Mouse (Mus musculus) heart, embryonic 11.5 days (tissue): ENCODE measurements at regions not wholly inside any gene's neighbourhood (a gene's known extent, or its start where the extent isn't known, plus 50 kb on each side); places are given as distances from the start of the nearest gene placed in this dataset.

Experiments
- ATAC-seq: fragments of 200-750 bp; cut with Nextera tagmentation; replicated peaks from 2 replicates; pipeline ENCODE4 v1.8.0; 2017; ENCODE audit warnings: moderate library complexity; ENCODE audit not compliant: insufficient number of reproducible peaks, low FRiP score, low TSS enrichment
- H3K27ac ChIP-seq: fragments of 300-500 bp; sonication (generic); 2 replicates; pipeline ENCODE4 v1.5.1; 2014; ENCODE audit warnings: mild to moderate bottlenecking, low read depth, low read length
- H3K27me3 ChIP-seq: fragments of 300-500 bp; sonication (generic); 2 replicates; pipeline ENCODE4 v1.6.1; 2014; ENCODE audit warnings: mild to moderate bottlenecking, low read length, mixed read lengths; ENCODE audit not compliant: control insufficient read depth, insufficient read depth
- H3K36me3 ChIP-seq: fragments of 300-500 bp; sonication (generic); 2 replicates; pipeline ENCODE4 v1.6.1; 2014; ENCODE audit warnings: mild to moderate bottlenecking, low read length, moderate library complexity, mixed read lengths; ENCODE audit not compliant: control insufficient read depth, insufficient read depth
- H3K4me1 ChIP-seq: fragments of 300-500 bp; sonication (generic); 2 replicates; pipeline ENCODE4 v1.6.1; 2014; ENCODE audit warnings: low read length; ENCODE audit not compliant: control insufficient read depth, insufficient read depth
- H3K4me2 ChIP-seq: fragments of 300-500 bp; sonication (generic); 2 replicates; pipeline ENCODE4 v1.6.1; 2014; ENCODE audit warnings: mild to moderate bottlenecking, moderate library complexity
- H3K4me3 ChIP-seq: fragments of 300-500 bp; sonication (generic); 2 replicates; pipeline ENCODE4 v1.5.1; 2014; ENCODE audit warnings: low read depth, low read length
- H3K9ac ChIP-seq: fragments of 300-500 bp; sonication (generic); 2 replicates; pipeline ENCODE4 v1.6.1; 2014; ENCODE audit warnings: mild to moderate bottlenecking, low read depth, low read length, moderate library complexity
- H3K9me3 ChIP-seq: fragments of 300-500 bp; sonication (generic); replicated peaks from 2 replicates; pipeline ENCODE4 v1.6.1; 2016; ENCODE audit warnings: low read length; ENCODE audit not compliant: control insufficient read depth
- WGBS: fragments of 180-500 bp; shearing (Covaris S2); extraction: QIAGEN DNeasy Blood & Tissue Kit; methylation state at CpG from one replicate; pipeline ENCODE4 v1.1.7; 2014; ENCODE audit not compliant: insufficient replicate concordance; 5-methylcytosine and 5-hydroxymethylcytosine counted together

DNA sequence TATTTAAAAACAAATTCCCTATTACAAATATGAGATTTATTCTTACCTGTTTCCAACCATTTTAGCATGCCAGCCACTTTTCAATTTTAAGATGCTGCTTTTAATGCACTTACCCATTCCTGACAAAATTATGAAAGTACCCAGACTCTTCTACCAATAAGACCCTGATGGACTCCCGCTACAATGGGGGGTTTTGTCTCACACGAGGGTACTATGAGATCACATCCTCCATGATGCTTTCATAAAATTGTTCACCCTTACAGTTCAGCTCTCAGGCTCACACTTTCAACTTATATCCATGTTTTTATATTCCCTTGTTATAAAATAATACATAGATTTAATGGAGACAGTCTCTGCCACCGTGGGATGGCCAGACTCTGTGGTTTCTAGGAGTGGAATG, 68.1 kb upstream of the Adamts18 start:
- 75% methylated on average over 3 of the region's 3 CpGs for WGBS
- H3K4me3 ChIP-seq: no peak overlapping the region
- H3K4me1 ChIP-seq: no peaks in the 10 kb centered on the region
- no peaks in the 10 kb centered on the region for H3K9me3 ChIP-seq
- no peak for ATAC-seq
- H3K27ac ChIP-seq: no peak overlapping the region
- H3K36me3 ChIP-seq: no peaks in the 10 kb centered on the region
- no peak overlapping the region for H3K9ac ChIP-seq
- no peak overlapping the region for H3K4me2 ChIP-seq
- H3K27me3 ChIP-seq: no peaks in the 10 kb centered on the region

DNA sequence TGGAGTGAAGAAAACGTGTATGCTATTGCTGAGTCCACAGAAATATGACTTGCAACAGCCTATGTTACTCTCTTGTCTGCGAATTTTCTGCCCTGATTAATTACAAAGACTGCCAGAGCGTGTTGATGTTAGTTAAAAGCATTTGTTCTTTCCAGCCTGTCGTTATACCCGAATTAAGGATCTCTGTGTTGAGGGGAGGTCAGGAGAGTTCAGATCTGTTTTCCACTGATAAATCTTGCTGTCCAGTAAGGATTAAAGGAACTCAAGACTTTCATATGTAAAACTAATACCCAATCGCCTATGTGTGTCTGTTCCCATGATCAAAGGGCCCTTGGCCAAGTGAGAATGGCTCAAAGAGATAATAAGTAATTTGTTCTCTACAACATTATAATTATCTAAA, 68.7 kb upstream of the Adamts18 start:
- Histone ChIP-seq H3K4me3 (no peak overlapping the region), H3K9me3 (no peaks in the 10 kb centered on the region), H3K4me1 (no peaks in the 10 kb centered on the region), H3K4me2 (no peak overlapping the region), H3K27ac (no peak overlapping the region), H3K9ac (no peak overlapping the region), H3K36me3 (no peaks in the 10 kb centered on the region), H3K27me3 (no peaks in the 10 kb centered on the region)
- ATAC-seq: no peak
- 49% methylated on average over 6 of the region's 6 CpGs for WGBS

DNA sequence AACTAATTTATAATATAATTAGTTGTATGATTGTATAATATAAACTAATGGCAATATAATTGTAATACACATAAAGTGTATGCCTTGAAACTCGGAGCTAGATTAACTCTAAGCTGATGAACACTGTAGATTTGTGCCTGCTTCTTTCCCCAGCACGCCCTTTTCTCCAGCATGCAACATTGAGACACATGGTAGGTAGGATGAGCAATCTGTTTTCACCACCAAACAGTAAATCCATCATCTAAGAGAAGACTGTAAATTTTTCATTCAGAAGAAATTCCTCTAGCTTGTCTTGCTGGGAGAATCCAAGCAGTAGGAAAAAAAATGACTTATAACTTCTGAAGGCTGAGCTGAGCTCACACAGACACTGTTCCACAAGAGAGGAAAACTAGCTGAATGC, 71.8 kb upstream of the Adamts18 start:
- Histone ChIP-seq H3K36me3 (no peaks in the 10 kb centered on the region), H3K4me1 (no peaks in the 10 kb centered on the region), H3K4me3 (no peak overlapping the region), H3K9ac (no peak overlapping the region), H3K9me3 (no peaks in the 10 kb centered on the region), H3K27me3 (no peaks in the 10 kb centered on the region), H3K4me2 (no peak overlapping the region), H3K27ac (no peak overlapping the region)
- no peak for ATAC-seq
- 63% methylated on average over 2 of the region's 2 CpGs for WGBS

DNA sequence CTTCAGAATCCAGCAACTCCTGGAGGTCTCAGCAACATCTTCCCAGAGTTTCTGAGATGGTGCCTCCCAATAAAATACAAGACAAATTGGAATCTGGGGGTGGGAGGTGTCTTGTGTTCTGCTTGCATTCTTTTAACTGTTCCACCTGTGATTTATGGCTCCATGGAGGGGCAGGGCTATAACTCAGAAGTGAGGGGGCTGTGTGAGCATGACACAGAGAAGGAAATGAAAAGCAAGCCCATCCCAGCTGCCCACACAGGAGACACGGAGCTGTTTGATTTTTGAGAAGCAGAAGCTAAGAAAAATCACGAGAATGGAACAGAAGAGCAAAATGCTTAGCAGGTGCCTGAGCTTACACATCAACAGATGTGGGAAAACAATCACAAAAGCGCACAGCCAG, 74.8 kb upstream of the Adamts18 start:
- H3K9ac ChIP-seq: no peak overlapping the region
- H3K9me3 ChIP-seq: no peaks in the 10 kb centered on the region
- no peak overlapping the region for H3K4me2 ChIP-seq
- no peak for ATAC-seq
- H3K4me3 ChIP-seq: no peak overlapping the region
- 52% methylated on average over 3 of the region's 3 CpGs for WGBS
- no peaks in the 10 kb centered on the region for H3K36me3 ChIP-seq
- no peaks in the 10 kb centered on the region for H3K4me1 ChIP-seq
- no peak overlapping the region for H3K27ac ChIP-seq
- H3K27me3 ChIP-seq: no peaks in the 10 kb centered on the region

DNA sequence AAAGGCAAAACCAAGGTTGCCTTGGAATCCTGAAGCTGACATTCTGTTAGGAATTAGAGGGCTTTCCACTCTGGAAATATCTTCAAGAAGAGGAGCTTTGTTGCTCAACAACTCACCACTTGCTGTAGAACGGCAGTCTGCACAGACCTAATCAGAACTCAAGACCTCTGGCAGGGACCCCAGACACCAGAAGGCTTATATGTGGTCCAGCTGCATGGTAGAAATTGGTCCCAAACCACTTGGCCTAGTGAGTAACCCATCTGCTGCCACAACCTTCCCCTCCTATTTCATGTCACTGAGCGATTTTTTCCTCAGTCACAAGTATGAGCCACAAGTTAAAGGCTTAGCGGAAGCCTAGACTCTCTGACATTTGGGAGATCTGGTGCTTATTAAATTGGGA, 105.2 kb upstream of the Adamts18 start:
- Histone ChIP-seq H3K27me3 (no peaks in the 10 kb centered on the region), H3K9ac (no peak overlapping the region), H3K4me2 (no peak overlapping the region), H3K4me3 (no peak overlapping the region), H3K27ac (no peak overlapping the region), H3K9me3 (no peaks in the 10 kb centered on the region), H3K36me3 (no peaks in the 10 kb centered on the region), H3K4me1 (no peaks in the 10 kb centered on the region)
- ATAC-seq: no peak
- WGBS: 83% methylated on average over 3 of the region's 3 CpGs

DNA sequence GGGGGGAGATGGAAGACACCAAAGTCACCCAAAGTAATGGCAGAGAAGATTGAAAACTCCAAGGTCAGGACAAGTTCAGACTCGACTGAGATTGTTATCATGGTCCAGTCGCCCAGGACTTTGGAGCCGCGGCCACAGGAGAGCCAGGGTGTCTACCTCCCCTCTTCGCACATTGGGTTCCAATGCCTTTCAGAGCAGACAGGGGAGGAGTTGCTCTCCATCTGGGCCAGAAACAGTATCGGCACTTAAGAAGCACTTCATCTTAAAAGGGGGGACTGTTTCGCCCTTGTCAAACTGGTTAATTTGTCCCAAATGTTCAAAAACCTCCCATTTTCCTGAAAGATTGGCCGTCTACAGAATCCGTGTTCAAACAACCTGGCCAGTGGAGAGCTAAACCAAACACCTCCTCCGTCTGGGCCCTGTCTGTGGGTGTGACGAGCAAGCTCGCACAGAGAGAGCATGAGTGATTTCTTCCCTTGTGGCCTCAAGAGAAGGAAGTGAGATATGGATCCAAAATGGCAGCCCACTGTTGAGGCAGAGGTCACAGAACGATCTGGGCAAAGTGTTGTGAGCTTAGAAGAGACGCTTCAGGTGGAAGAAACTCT, 108.0 kb upstream of the Adamts18 start:
- Histone ChIP-seq H3K4me1 (no peaks in the 10 kb centered on the region), H3K4me2 (no peak overlapping the region), H3K27ac (no peak overlapping the region), H3K27me3 (no peaks in the 10 kb centered on the region), H3K9ac (no peak overlapping the region), H3K4me3 (no peak overlapping the region), H3K36me3 (no peaks in the 10 kb centered on the region), H3K9me3 (no peaks in the 10 kb centered on the region)
- ATAC-seq: no peak
- 72% methylated on average over 14 of the region's 14 CpGs for WGBS

DNA sequence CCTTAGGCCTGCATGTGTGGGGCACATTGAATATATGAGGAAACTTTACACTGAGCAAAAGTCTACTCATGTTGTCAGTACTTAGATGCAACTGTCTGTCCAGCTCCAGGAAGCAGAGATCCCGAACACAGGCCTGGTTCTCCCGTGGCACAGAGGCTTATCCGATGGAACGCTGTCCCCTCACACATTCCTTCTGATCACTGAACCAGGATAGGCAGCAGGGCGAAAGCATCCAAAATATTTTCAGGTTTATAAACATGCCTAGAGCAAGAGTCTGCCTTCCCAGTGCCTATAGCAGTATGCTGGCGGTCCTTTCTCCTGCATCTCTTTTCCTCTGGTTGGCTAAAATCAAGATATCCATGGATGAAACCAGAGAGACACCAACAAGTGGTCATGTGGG, 109.3 kb upstream of the Adamts18 start:
- H3K36me3 ChIP-seq: no peaks in the 10 kb centered on the region
- ATAC-seq: no peak
- WGBS: 54% methylated on average over 6 of the region's 6 CpGs
- H3K27ac ChIP-seq: no peak overlapping the region
- no peaks in the 10 kb centered on the region for H3K9me3 ChIP-seq
- H3K4me2 ChIP-seq: no peak overlapping the region
- no peaks in the 10 kb centered on the region for H3K27me3 ChIP-seq
- H3K9ac ChIP-seq: no peak overlapping the region
- no peaks in the 10 kb centered on the region for H3K4me1 ChIP-seq
- no peak overlapping the region for H3K4me3 ChIP-seq

DNA sequence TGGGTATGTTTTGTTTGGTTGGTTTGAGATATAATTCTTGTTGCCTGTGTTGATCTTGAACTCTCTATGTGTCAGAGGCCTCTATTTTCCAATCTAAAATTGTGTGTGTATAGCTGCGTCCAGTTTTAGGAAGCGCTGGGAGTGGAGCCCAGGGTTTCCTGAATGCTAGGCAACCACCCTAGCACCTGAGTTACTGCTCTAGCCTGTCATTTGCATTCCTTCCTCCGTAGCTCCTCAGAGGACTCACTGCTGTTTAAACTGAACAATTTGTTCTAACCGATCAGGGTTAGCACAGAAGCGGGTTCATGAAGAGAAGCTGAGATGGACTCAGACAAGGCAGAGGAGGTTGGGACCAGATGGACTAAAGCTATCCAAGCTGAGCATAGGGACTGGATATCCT, 127.3 kb upstream of the Adamts18 start:
- no peak for ATAC-seq
- WGBS: 75% methylated on average over 5 of the region's 5 CpGs
- H3K36me3 ChIP-seq: no peaks in the 10 kb centered on the region
- no peak overlapping the region for H3K9ac ChIP-seq
- H3K27me3 ChIP-seq: peaks cover 3% of the 10 kb centered on the region
- no peak overlapping the region for H3K4me2 ChIP-seq
- H3K9me3 ChIP-seq: peaks cover 6% of the 10 kb centered on the region
- H3K27ac ChIP-seq: no peak overlapping the region
- H3K4me3 ChIP-seq: no peak overlapping the region
- no peaks in the 10 kb centered on the region for H3K4me1 ChIP-seq

DNA sequence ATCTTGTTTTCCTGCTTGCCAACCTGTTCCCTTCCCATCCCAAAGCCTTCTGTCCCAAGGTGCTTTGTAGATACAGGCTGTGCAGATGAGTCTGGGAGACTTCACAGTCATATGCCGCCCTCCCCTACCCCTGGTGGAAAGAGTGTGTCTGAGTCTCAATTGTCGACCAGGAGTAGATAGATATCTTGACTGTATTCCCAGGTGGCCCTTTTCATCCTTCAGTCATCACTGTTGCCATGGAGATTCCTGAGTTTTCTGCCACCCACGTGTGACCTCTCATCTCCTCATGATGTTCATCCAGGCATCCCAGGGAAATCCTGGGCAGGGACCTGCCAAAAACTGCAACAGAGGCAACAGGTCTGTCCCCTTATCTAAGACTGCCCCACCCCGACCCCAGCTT, 128.1 kb upstream of the Adamts18 start:
- Histone ChIP-seq H3K27ac (no peak overlapping the region), H3K4me2 (no peak overlapping the region), H3K36me3 (no peaks in the 10 kb centered on the region)

More for the DNA sequence above, 128.1 kb upstream of the Adamts18 start:
- 27% methylated on average over 4 of the region's 4 CpGs for WGBS
- peaks cover 6% of the 10 kb centered on the region for H3K9me3 ChIP-seq
- no peak overlapping the region for H3K9ac ChIP-seq
- H3K4me3 ChIP-seq: no peak overlapping the region
- H3K4me1 ChIP-seq: no peaks in the 10 kb centered on the region
- H3K27me3 ChIP-seq: peaks cover 9% of the 10 kb centered on the region
- ATAC-seq: no peak
